Mouse (Mus musculus): ENCODE results near the gene Gpalpp1. TPM values are rescaled to one million over a fixed set of nuclear protein-coding genes. Genes with fewer than 3 reads are reported as not detected.

Gpalpp1 gene
- total RNA-seq, 2 experiments from 2014 or later, result 23.4 to 23.9 TPM

Other genes with a start within 250 kb of the Gpalpp1 start
- 10 to 100 TPM; 20.4 to 21.4 TPM for gene Kctd4, start 155.8 kb downstream of the Gpalpp1 start, total RNA-seq (2021)
- gene Gtf2f2, start 99.9 kb downstream of the Gpalpp1 start, total RNA-seq (2021), result 10 to 100 TPM; 16.3 to 17.3 TPM
- 1 to 10 TPM; 8.1 to 9.2 TPM for gene Nufip1, start 131 bp upstream of the Gpalpp1 start, total RNA-seq (2021)